Mouse (Mus musculus) Muller cell, postnatal 12 days (primary cell): ENCODE measurements at regions not wholly inside any gene's neighbourhood (a gene's known extent, or its start where the extent isn't known, plus 50 kb on each side); places are given as distances from the start of the nearest gene placed in this dataset.

ENCODE experiments used
- DNase-seq: peaks from one replicate; pipeline ENCODE4 v3.0.0-alpha.2; 2015; ENCODE audit errors: inconsistent ontology term

- DNase-seq = peak; percentile 27
These were observed 89.6 kb upstream of the Id4 start for GRCm38 (mm10) chr13:48171309-48171953.

DNA sequence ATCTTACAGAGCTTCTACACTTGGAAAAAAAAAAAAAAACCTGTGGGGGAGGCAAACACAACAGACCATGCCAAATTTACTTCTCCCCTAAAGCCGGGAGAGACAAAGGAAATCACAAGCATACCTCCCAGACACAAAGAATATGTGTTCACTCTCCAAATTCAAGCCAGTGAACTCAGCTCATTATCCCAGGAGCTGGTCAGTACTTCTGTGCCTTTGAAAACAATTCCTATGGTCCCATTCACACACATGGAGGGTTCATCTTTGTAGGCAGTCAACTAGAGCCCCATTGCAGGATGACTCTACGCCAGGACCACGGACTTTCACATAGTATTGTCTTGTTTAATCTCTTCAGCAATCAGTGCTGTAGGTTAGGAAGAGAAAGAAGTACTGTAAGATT is 89.0 kb upstream of the Id4 start:
- peak; percentile 38 for DNase-seq

- no peak for DNase-seq
These were observed 68.6 kb upstream of the Id4 start for GRCm38 (mm10) chr13:48192476-48192875.

GRCm38 (mm10) chr13:48193942-48194341 is 67.1 kb upstream of the Id4 start:
- DNase-seq = no peak

- no peak for DNase-seq
These were observed 53.2 kb upstream of the Id4 start for GRCm38 (mm10) chr13:48207824-48208223.
